Mouse (Mus musculus) heart, adult 10 weeks (tissue): ENCODE results near the gene Clec12b. TPM values are rescaled to one million over a fixed set of nuclear protein-coding genes. Genes with fewer than 3 reads are reported as not detected.

Source experiments
- polyA plus RNA-seq: library from polyadenylated mRNA; stranded (reverse); fragments of 350-450 nt; fragmentation: Illumina TruSeq; extraction: RNeasy Lipid Tissue Mini Kit (QIAGEN cat#74804); gene quantifications from one replicate; pipeline ENCODE4 v1.2.3, GENCODE M21; 2014; ENCODE audit warnings: low read depth, low replicate concordance

Clec12b gene
- polyA plus RNA-seq, result 2.3 TPM

DNA sequence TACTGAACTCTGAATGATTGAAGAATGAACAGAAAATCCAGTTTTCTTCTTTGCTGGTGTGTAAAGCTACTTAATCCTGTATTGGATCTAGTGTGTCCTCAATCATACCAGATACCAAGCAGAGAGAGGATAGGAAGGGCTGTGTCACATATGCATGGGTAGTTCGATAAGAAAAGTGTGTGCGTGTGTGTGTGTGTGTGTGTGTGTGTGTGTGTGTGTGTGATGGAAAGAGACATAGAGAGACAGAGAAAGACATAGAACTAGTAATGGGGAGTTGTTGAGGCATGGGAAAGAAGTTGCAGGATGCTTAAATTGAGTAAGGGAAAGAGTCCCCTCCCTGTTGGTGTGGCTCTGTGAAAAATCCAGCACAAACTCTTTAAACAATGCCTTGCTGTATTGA is at the start of gene Clec12b:
Gene Clec12b, minus strand, starts transcription at position 101 of the 400 bp plus-strand sequence.

DNA sequence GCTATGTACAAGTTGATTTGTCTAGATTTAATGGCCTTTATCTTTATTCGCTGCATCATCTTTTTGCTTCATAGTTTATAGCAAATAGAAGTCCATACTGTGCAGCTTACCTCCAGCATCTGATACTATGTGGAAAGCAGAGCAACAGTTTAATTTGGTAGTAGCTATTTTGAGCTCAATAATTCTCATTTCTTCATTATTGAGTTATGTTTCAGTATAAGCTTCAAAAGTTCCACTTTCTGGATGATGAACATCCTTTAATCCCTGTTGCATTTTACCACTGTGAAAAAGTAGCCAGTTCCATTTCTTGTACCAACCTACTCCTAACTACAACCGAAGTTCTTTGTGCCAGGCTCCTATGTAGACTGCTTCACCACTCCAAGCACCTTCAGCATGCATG is 22.9 kb upstream of the Clec12b start, which contains the start of gene Clec9a:
Gene Clec9a, plus strand, starts transcription at position 301 of the 400 bp plus-strand sequence.

DNA sequence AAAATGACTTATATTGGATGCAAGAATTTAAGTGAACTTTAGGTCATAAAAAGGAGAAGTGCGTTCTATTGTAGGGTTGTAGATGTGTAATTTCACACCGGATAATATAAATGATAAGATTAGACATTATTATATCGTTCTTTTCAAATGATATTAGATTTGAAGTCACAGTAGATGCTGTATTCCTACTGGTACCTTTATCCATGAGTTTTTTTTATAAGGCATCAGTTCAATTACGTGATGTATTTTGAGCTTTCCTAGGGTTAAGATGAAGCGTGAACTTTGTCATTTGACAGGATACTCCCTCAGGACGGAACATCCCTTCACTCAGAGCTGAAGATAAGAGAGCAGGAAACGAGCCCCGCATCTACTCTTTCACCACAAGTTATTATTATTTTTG is 11.3 kb upstream of the Clec12b start, which contains the start of gene Clec1b:
Gene Clec1b, plus strand, starts transcription at position 301 of the 400 bp plus-strand sequence.

DNA sequence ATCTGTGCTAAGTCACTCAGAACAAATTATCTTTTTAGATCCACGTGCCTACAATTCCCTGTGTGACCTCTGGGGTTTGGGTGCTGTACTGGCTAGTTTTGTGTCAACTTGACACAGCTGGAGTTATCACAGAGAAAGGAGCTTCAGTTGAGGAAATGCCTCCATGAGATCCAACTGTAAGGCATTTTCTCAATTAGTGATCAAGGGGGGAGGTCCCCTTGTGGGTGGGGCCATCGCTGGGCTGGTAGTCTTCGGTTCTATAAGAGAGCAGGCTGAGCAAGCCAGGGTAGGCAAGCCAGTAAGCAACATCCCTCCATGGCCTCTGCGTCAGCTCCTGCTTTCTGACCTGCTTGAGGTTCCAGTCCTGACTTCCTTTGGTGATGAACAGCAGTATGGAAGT is 43.3 kb downstream of the Clec12b start, which contains the start of gene Clec12a:
Gene Clec12a, plus strand, starts transcription at position 301 of the 400 bp plus-strand sequence.

DNA sequence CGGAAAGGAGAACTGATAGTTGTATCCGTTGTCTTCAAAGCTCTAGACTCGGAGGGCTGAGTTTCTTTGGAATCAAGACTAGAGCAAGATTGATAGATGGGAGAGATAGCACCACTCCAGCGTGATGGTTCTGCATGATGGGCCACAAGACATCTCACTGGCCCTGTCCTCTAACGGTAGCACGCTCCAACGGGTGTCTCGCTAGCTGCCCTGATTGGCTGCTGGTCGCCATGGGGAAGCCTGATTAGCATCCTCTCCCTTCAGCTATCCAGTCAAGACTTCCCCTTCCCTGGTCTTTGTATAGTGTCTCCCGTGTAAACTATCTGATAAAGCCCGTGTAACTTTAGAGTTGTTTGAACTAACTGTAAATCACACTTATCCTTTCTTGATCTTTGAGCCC is 54.1 kb downstream of the Clec12b start, which contains the start of gene 4922502D21Rik:
Gene 4922502D21Rik, minus strand, starts transcription at position 187 of the 400 bp plus-strand sequence.

Other genes starting within 250 kb of the Clec12b start
- gene Clec2d, start 205.3 kb downstream of the Clec12b start, polyA plus RNA-seq, result 37.2 TPM
- gene Cd69, start 110.4 kb downstream of the Clec12b start, polyA plus RNA-seq, result not detected
- gene 4922502D21Rik, start 54.1 kb downstream of the Clec12b start, polyA plus RNA-seq, result not detected
- gene Clec12a, start 43.2 kb downstream of the Clec12b start, polyA plus RNA-seq, result 1.8 TPM
- gene Clec1b, start 11.4 kb upstream of the Clec12b start, polyA plus RNA-seq, result 0.65 TPM
- gene Clec9a, start 23.0 kb upstream of the Clec12b start, polyA plus RNA-seq, result not detected
- gene Clec1a, start 66.1 kb upstream of the Clec12b start, polyA plus RNA-seq, result 8.4 TPM
- not detected for gene Olr1, start 121.3 kb upstream of the Clec12b start, polyA plus RNA-seq
- not detected for gene Tmem52b, start 126.7 kb upstream of the Clec12b start, polyA plus RNA-seq
- gene Gabarapl1, start 147.3 kb upstream of the Clec12b start, polyA plus RNA-seq, result 130 TPM
- not detected for gene Klre1, start 192.0 kb upstream of the Clec12b start, polyA plus RNA-seq
- not detected for gene Klrd1, start 205.9 kb upstream of the Clec12b start, polyA plus RNA-seq
- not detected for gene Klrk1, start 238.0 kb upstream of the Clec12b start, polyA plus RNA-seq